Mouse (Mus musculus): ENCODE measurements around the gene Trafd1.
"Not testable (repeated sequence)": the region's sequence is repeated elsewhere in the genome, so short reads cannot be mapped to it uniquely, and the experiment has no call there.

Trafd1 gene

DNA sequence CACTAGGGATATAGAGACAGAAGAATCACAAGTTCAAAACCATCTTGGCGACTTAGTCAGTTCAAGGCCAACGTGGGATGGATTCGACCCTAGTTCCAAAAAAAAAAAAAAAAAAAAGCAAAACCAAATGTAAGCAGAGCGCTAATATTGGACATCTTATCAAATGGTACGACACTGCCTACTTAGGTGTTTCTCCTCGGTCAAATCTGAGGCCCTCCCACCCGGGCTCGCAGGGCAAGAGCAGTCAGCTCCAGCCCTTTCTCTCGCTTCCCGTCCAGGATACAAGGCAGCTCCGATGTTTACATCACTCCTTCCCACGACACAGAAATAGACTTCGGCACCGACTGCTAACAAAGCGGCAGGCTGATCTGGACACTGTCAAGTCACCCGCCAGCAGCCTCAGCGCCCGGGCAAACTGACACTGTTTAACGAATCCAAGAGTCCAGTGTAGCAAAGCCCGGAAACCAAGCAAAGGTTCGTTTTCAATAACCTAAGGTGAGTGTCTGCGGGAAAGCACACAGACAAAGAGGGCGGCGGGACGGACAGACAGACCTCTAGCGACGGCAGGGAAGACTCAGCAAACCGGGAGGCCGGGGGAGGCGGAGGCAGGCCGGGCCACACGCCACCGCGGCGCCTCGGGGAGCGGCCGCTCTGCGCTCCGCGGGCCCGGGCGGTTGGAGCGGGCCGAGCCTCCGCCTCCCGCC is 523 bp downstream of the Trafd1 start:
- DNase-seq (ENCODE audit: low spot score in 2 of 2) = peak; percentile 30 to 44

DNA sequence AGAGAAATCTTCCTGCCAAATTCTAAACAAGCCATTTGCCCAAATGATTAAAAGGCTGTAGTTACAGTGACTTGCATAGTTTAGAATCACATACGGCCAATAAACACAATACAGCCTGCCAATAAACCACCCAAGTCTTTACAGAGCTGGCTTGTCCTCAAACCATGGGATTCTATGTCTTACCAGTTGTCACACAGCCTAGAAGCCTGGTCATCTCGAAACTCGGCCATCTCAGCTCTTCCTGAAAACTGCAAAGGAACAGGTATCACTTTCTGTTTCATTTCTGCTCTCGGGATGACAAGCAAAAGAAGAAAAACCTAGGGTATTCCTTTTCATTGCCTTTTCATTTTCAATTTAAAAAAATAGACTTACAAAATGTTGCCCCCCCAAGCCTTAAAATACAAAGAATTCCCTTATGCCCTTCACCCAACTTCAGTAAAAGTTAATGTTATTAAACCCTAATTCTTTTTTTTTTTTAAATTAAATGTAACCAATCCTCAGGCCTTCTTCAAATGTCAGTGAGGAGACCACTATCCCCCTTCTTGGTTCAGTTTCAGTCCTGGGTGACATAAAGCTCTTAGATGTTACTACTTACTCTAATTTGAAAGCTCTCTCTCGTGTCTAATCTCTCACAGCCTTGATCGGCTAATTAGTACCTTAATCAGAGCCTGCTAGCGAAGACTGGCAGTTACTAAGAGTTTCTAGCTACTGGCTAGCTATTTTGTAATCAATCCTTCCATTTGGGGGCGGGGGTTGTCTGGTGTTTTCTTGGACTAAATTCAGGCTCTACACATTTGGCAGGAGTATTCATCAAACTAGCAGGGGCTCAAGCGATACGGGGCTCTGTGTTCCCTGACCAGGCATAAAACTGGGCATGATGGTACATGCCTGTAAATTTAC is 1.3 kb downstream of the Trafd1 start:
- DNase-seq (ENCODE audit: low spot score in 2 of 2) = no peak

DNA sequence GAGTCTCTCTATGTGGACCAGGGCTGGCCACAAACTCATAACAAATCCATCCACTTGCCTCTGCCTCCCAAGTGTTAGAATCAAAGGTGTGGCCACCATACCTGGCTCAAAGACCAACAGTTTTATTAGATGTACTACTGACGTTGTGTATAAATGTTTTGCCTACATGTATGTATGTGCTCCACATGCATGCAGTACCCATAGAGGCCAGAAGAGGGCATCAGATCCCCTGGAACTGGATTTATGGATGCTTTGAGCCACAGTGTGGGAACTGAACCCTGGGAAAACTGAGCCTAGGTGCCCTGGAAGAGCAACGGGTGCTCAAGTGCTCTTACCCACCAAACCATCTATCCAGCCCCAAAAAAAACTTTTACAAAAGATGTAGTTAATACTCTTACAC is 4.7 kb downstream of the Trafd1 start:
- DNase-seq (ENCODE audit: low spot score in 2 of 2) = no peak

DNA sequence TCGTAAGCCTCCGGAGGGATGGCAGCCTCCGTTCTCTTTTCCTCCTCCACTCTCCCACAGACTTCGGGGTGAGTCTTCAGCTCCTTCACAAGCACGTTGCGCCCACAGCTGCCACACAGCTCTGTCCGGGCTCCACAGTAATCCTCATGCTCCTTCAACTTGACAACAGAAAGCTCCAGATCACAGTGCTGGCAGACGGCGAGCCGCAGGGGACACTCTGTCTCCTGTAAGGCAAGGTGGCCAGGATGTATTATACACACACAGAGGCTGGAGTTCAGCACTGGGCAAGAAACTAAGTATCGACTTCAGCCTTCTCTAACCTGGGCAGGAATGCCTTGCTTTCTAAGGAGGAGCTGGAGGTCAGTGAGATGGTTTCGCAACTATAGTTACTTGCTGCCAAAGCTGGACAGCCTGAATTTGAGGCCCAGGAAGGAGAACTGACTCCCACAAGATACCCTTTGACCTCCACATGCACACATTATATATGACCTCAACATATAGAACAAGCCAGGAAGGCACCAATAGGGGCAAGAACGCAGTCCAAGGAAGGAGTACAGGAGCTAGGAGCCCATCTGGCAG is 6.7 kb downstream of the Trafd1 start:
- DNase-seq (ENCODE audit: low spot score in 2 of 2) = no peak

DNA sequence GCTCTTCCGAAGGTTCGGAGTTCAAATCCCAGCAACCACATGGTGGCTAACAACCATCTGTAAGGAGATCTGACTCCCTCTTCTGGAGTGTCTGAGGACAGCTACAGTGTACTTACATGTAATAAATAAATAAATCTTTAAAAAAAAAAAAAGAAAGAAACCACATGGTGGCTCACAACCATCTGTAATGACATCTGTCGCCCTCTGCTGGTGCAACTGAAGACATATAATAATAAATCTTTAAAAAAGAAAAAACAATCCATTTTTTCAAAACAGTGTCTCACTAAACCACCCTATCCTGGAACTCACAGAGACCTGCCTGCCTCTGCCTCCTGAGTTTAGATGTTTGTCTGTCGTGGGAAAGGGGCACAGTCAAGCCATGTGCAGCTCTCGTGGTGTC is 8.5 kb downstream of the Trafd1 start:
- DNase-seq (ENCODE audit: low spot score in 2 of 2) = not testable (repeated sequence)

DNA sequence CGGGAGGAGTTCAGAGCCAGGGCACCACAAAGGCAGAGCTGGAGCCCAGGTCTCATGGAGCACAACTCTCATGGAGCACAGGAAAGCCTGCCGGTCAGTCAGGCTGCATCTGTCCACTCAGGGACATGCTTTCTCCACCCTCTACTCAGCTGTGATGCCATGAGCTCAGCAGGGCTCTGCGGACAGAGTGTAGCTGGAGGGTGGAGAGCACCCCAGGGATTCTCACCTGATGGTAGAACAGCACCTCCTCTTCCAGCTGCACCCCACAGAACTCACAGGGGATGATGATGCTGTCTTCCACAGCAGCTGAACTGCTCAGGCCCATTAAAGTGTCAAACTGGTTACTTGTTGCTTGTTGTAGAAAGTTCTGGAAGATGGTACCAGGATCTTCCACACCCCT is 10.6 kb downstream of the Trafd1 start:
- DNase-seq (ENCODE audit: low spot score in 2 of 2) = no peak

DNA sequence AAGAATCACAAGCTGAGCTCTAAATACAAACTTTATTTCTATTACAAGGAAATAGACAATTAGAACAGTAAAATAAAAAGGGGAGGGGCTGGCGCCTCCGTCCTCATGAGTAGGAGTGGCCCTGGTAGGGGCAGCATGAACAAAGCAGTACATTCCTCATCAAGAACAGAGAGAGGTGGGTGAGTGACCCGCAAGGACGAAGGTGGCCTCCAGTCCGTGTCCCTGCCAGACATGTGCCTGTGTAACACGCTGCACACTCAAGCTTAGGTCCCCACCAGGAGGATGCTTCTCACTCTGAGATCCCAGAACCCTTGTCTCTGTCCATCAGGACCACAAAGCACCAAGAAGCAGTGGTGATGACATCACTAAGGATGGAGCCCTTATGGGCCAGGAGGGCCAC is 13.7 kb downstream of the Trafd1 start:
- no peak for DNase-seq (ENCODE audit: low spot score in 2 of 2)

DNA sequence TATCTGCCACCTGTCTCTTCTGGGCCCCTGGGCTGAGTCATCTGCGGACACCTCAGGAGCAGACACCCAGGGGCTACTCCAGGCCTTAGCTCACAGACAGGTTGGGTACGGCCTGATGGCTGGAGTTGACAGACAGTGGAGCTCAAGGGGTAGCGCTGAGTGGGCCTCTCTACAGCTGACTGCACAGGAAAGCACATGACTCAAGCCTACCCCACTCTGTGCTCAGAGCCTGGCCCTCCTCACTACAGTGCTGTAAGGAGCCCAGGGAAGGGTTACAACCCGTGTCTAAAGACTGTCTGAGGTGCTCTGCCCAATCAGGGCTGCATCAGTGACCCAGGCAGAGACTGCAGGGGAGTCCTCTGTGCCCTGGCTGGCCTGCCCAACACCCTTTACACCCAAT is 18.2 kb downstream of the Trafd1 start:
- DNase-seq (ENCODE audit: low spot score in 2 of 2) = no peak

DNA sequence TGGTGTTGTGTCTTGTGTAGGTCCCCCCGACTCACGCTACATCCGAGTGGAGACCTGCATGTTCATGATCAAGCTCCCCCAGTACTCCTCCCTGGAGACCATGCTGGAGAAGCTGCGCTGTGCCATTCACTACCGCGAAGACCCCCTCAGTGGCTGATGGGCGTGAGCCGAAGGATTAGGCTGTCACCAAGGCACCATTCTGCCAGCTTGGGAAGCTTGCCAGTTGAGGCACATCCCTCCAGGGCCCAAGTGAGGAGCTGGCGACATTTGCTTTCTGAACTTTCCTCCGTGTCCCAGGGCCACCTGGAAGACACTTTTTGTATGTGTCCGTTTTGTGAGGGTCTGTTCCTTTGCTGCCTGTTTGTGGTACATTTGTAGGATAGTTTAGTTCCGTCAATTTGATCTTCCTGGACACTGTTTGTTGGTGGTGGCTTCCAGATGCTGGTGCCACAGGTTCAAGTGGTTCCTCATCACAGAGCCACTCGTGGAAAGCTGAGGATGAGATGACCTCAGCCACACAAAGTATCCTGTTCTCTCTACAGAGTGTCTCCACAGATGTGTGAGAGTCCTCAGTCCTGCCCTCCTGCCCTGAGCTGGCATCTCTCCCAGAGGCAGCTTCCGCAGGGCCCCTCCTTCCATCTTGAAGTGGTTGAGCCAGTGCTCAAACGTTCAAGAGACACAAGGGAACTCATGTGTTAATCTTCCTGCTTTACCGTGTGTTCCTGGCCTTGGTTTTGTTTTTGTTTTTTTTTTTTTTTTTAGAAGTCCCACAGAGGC is 18.8 kb downstream of the Trafd1 start:
- DNase-seq (ENCODE audit: low spot score in 2 of 2) = no peak

DNA sequence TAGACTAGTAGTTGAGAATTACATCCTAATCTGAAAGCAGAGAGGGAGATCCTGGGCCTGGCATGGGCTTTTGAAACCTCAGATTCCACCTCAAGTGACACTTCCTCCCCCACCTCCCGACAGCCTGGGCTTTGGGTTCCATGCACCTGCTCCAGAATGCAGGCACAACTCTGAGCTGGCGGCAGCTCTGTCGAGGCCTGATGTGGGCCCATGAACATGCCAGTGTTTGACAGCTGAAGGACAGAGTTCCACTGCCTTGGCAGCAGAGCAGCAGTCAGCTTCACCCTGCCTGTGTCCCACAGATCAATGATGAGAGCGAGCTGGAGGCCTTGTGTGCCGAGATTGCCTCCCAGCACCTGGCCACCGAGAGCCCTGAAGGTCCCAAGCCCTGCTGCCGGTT is 22.0 kb downstream of the Trafd1 start:
- DNase-seq (ENCODE audit: low spot score in 2 of 2) = no peak

DNA sequence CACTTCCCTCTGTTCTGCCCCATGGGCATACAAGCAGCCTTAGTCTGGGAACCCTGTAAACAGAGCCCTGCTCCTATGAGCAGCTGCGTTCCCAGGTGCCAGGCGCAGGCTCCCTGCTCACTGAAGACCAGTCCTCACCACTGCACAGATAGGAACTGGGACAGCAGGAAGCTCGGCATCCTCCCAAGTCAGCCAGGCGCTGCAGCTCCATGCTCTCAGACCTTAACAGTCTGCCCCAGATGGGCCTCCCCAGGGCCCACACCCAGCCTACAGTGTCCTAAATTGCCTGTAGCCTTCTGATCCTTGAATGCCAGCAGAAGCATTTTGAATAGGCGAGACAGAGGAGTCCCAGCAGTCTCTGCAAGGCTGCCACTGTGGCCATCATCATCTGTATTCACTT is 23.7 kb downstream of the Trafd1 start:
- DNase-seq (ENCODE audit: low spot score in 2 of 2) = no peak

DNA sequence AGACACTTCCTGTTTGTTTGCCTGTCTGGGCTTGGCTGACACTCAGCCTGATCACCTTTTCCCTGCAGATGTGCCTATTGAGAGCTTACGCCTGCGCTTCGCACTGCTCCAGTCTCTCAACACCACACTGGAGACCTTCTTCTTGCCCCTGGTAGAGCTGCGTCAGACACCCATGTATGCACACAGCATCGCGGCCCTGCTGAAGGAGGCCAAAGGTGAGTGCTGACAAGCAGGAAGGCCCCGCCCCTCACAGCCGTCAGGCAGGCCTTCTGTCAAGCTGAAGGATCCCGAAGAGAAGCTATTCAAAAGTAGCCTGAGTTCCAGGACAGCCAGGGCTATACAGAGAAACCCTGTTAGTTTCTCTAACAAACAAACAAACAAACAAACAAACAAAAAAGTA is 26.2 kb downstream of the Trafd1 start:
- DNase-seq (ENCODE audit: low spot score in 2 of 2) = no peak

DNA sequence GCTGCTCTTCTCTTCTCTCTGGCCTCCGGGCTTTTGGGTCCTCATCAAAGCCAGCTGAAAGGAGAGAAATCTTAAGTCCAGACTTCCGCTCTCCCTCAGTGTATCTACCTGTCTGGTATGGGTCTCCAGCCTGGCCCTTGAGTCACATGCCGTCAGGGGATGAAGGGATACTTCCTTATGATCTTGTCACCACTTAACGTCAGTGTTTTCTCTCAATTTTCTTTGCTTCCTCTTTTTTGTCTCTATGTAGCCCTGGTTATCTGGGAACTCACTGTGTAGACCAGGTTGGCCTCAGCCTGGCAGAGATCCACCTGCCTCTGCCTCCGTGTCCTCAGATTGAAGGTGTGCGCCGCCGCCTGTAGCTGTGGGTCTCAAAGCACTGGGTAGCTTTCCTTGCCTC is 41.4 kb downstream of the Trafd1 start:
- DNase-seq (ENCODE audit: low spot score in 2 of 2) = no peak

DNA sequence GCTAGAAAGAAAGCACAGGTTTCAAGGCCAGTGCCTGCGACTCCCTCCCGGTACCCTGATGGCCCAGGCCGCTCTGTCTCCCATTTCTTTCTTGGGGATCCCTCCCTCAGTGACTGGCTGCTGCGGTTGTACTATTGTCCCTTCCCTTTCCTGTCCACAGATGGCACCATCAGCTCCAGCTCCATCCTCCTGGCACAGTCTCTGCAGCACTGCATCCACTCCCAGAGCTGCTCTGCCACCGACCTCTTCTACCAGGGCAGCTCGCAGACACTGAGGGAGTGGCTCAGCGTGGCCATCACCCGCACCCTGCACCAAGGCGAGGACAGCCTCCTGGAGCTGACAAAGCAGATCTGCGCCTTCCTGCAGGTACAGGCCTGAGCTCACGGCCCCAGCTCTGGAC is 42.9 kb downstream of the Trafd1 start:
- no peak for DNase-seq (ENCODE audit: low spot score in 2 of 2)

DNA sequence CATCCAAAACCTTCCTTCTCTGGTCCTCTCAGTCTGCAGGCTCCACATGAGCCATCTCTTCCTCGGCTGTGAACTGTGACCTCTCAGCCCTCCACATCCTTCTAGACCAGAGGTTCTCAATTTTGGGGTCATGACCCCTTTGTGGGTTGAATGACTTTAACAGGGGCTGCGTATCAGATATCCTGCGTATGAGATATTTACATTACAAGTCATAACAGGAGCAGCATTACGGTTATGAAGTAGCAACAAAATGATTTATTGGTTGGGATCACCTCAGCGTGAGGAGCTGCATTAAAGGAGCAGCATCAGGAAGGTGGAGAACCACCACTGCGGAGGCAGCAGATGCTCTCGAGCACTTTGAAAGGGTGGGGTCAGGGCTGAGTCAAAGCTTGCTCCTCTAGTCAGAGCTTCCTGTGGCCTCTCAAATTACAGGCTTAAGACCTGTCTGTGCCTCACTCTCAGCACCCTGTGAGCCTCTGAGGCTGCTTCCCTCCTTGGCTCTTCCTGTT is 44.4 kb downstream of the Trafd1 start:
- DNase-seq (ENCODE audit: low spot score in 2 of 2) = no peak

DNA sequence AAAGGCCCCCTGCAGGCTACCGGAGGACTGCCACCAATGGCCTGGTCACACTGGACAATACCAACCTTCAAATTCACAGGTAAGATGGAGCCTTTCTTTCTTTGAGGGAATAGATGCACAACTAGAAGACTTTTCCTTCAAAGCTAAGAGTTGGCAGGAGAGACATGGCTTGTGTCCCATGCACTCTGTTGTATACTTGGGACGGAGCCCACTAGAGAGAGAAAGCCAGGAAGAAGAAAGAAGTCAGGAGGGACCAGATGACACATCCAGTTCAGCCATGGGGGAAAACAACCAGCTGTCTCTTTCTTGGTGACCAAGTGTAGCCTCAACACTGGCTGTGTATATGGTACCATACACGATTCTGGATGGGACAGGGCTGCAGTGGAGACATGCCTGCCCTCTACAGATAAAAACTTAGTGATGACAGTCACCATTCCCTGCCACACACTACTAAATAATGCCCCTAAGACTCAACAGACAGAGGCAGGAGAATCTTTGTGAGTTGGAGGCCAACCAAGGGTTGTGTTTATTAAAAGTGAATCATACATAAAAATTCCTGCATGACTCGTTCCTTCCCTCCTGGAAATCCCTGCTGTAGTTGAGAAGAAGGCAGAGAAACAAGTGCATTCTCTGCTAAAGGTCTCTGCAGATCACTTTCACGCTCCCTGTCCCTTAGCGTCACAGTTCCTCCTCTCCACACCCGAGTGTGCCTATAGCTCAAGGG is 45.8 kb downstream of the Trafd1 start:
- DNase-seq (ENCODE audit: low spot score in 2 of 2) = no peak

DNA sequence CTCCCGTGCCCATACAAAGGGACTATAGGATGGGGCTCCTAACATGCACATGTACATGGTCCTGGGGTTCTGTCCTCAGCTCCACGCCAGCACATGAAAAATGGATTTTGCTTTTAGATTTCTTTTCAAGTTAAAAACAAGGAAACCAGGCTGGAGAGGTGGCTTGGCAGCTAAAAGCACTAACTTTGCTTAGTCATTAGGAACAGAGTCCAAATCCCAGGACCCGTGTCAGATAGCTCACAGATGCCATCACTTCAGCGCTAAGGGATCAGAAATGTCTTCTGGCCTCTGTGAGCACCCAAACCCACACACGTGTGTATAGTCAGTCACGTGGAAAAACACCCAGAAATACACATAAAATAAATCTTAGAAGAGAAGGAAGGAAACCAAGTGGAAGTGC is 48.7 kb downstream of the Trafd1 start:
- no peak for DNase-seq (ENCODE audit: low spot score in 2 of 2)

DNA sequence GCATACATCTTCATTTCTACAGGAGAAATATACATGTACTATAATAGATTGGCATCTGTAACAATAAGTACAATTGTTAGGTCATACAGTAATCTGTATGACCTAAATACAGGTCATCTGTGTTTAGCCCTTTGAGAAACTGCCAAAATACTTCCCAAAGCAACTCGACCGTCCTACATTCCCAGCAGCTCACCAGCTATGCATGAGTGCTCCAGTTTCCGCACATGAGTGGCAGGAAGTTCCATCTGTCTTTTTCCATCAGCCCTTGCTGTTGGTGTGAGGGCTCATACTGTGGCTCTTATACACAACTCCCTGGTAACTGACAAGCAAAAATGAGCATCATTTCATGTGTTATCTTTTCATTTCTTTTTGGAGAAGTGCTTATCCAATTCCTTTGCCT is 49.4 kb downstream of the Trafd1 start:
- no peak for DNase-seq (ENCODE audit: low spot score in 2 of 2)

DNA sequence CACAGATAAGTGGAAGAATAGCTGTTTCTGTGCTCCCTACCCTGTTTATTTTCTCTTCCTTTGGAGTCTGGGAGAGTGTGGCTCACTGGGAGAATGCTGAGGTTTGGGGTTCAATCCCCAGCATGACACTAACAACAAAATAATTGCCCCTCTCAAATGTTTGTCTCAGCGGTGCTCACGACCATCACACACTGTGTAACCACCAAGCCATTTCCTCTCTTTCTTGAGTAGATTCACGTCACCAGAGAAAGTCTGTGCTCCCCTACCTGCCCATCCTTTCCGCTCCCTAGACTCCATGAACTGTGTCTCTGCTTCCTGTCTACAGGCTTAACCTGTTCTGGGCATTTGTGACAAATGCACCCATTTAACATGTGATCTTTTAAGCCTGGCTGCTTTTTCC is 50.0 kb downstream of the Trafd1 start:
- no peak for DNase-seq (ENCODE audit: low spot score in 2 of 2)

DNA sequence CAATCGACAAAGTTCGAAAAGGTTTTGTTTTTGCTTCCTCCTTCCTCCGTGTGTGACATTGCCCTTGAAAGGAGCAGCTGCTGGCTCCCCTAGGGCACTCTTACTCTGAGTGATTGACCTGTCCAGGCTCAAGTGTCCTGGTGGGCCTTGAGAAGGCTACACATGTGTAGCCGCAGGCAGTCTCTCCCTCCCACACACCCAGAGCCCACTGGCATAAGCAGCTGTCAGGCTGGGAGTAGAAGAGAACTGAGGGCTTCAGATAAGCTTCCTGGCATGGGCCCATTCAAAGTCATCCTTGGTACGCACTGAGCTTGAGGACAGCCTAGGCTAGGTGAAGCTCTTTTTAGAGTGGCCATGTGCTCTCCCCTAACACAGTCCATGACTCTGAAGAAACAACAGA is 51.0 kb downstream of the Trafd1 start:
- no peak for DNase-seq (ENCODE audit: low spot score in 2 of 2)

DNA sequence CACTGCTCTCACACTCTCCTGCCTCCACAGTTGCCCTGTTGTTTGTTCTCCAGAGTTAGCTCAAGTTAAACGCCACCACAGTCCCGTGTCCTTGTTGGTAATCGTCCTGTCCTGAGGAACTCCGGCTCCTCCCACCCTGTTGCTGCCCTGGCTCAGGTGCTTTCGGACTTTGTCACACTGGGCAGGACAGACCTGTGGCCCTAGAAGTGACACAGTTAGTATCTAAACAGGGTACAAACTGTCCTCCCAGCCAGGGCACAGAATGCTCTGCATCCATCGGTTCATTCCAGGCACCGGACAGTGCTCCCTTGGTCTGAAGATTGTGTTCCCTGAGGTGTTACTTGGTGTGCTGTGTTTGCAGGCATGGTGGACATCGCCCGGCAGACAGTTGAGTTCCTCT is 51.5 kb downstream of the Trafd1 start:
- DNase-seq (ENCODE audit: low spot score in 2 of 2) = no peak
